Mouse (Mus musculus): ENCODE measurements around the gene 2210408I21Rik.

Gene 2210408I21Rik

GRCm38 (mm10) chr13:77478425-77479119, 343.2 kb downstream of the 2210408I21Rik start:
- in situ Hi-C loops (cut with MboI, MseI): no loop called here

- in situ Hi-C loops (cut with MboI, MseI): no loop called here
These were observed 354.8 kb downstream of the 2210408I21Rik start for GRCm38 (mm10) chr13:77489938-77490651.

DNA sequence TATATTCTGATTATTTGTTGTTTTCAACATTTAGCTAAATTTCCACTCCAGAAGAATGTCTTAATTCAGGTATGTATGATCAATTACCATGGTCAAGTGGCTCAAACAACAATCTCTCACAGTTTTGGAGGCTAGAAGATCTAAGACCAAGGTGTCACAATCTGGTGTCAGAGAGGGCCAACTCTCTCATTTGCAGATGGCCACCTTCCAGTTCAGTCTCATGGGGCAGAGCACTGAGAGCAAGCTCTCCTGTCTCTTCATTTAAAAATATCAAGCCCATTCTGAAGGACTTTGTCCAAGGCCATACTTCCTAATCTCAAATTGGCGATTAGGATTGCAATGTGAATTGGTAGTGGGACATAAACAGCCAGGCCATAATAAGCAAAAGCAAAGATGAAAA, 378.7 kb downstream of the 2210408I21Rik start:
- in situ Hi-C loops (cut with MboI, MseI): loop anchor here (10.0 to 25.0 kb wide), 2 partner anchors 773 to 1851 kb away; no protein-coding TSS in a partner anchor

GRCm38 (mm10) chr13:77528960-77529699, 393.8 kb downstream of the 2210408I21Rik start:
- in situ Hi-C loops (cut with MboI, MseI): no loop called here

GRCm38 (mm10) chr13:77529760-77530159, 394.4 kb downstream of the 2210408I21Rik start:
- in situ Hi-C loops (cut with MboI, MseI): no loop called here

GRCm38 (mm10) chr13:77537466-77537865, 402.1 kb downstream of the 2210408I21Rik start:
- in situ Hi-C loops (cut with MboI, MseI): no loop called here

GRCm38 (mm10) chr13:77547486-77548385, 412.4 kb downstream of the 2210408I21Rik start:
- in situ Hi-C loops (cut with MboI, MseI): no loop called here

- in situ Hi-C loops (cut with MboI, MseI): no loop called here
These were observed 413.0 kb downstream of the 2210408I21Rik start for GRCm38 (mm10) chr13:77548386-77548695.

DNA sequence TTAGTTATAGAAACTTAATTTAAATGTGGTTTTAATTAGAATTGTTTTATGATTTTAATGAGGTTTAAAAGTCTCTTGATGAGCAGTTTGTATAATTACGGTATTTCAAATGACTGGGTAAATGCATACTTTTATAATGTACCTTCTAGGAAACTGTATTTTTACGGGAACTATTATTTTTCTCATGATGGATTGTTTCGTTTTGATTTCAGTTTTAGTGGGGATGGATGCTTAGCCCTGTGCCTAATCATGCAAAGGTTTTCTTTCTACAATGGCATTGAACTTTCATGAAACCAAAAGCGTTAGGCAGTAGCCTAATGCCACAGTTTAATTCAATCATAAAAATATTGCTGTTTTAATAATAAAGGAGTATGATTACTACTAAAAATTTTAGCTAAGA, 413.4 kb downstream of the 2210408I21Rik start:
- in situ Hi-C loops (cut with MboI, MseI): no loop called here

DNA sequence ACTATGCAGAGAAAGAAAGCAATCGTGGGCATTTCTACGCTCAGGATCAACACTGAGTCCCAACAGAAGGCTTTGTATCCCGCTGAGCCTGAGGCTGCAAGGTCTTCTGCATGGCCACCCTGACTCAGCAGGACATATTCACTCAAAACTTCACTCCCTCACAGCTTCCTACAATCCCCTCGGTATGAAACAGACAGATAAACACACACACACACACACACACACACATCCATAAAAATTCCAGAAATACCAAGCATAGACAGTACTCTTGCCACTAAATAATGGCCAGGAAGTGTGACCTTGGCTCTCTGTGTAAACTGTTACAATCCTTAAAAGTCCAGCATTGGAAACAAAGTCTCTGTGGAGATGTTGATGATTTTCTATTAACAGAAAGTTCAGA, 458.7 kb downstream of the 2210408I21Rik start:
- in situ Hi-C loops (cut with MboI, MseI): no loop called here

DNA sequence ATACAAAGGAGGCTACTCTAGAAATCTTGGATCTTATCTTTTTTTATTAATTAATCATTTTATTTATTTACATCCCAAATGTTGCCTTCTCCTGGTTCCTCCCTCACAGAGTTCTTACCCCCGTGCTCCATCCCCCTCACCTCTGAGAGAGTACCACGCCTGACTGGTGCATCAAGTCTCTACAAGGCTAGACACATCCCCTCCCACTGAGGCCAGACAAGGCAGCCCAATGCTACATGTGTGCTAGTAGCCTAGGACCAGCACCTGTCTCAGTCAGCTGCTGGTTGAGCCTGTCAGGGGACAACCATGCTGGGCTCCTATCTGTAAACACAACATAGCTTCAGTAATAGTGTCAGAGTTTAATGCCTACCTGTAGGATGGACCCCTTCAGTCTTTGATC, 480.0 kb downstream of the 2210408I21Rik start:
- in situ Hi-C loops (cut with MboI, MseI): no loop called here
